ENCODE assay signal across 8 mouse cellular contexts in genomic region chr1:89195827-89196712, GRCm38 (mm10).
DNase-seq lines count a peak whose midpoint lies in the region; ATAC-seq and TF ChIP-seq lines count a peak whose summit lies in the region.

No protein-coding gene starts in this region.

- H3K4me1 ChIP-seq in forebrain, postnatal 0 days (ENCODE audit: insufficient read depth), result no peaks in the 10 kb centered on the region

- TF ChIP-seq CTCF in forebrain, postnatal 0 days (IDR thresholded peaks at IDR 0.05; ENCODE audit: low read depth), result peak; percentile 90
- TF ChIP-seq CTCF in layer of hippocampus, adult 2 months (conservative IDR thresholded peaks at IDR 0.05), result peak; percentile 81

- H3K27me3 ChIP-seq in forebrain, postnatal 0 days (ENCODE audit: insufficient read depth, low read length), result no peaks in the 10 kb centered on the region

- no peak overlapping the region for H3K4me2 ChIP-seq in forebrain, postnatal 0 days (ENCODE audit: low read depth)

- no peak overlapping the region for H3K9ac ChIP-seq in forebrain, postnatal 0 days

- no peak overlapping the region for H3K4me3 ChIP-seq in forebrain, postnatal 0 days (ENCODE audit: low read depth, low read length)
- H3K4me3 ChIP-seq in layer of hippocampus, adult 2 months, result no peak overlapping the region

- 38% methylated on average over 12 of the region's 12 CpGs for WGBS in forebrain, postnatal 0 days

- no peaks in the 10 kb centered on the region for H3K36me3 ChIP-seq in forebrain, postnatal 0 days (ENCODE audit: insufficient read depth)

- peak; percentile 84 for ATAC-seq in forebrain, postnatal 0 days
- ATAC-seq in hematopoietic stem cell, adult 5-6 weeks (replicated peaks in 1 of 2; ENCODE audit: insufficient read depth in 1 of 2, low FRiP score in 2 of 2, low TSS enrichment in 1 of 2, low read depth in 1 of 2, poor library complexity in 2 of 2, severe bottlenecking in 2 of 2), result peak; percentile 56 to 59; a peak in 3 of 4 replicates
- peak; percentile 62 for ATAC-seq in megakaryocyte, adult 5-6 weeks (ENCODE audit: poor library complexity, severe bottlenecking)
- ATAC-seq in erythroblast, adult 5-6 weeks (replicated peaks; ENCODE audit: low FRiP score, poor library complexity, severe bottlenecking), result no peak

- peak; percentile 54 for DNase-seq in Muller cell, postnatal 12 days (ENCODE audit: inconsistent ontology term)
- peak; percentile 75 for DNase-seq in cerebellum, adult 11-12 months
- DNase-seq in forebrain, postnatal 0 days, result peak; percentile 90
- DNase-seq in layer of hippocampus, adult 2 months (ENCODE audit: low spot score in 2 of 2), result peak; percentile 72 to 87
- DNase-seq in right cerebral cortex, postnatal 10 days (ENCODE audit: low spot score in 2 of 2), result peak; percentile 88 to 93

- no peak overlapping the region for H3K27ac ChIP-seq in forebrain, postnatal 0 days (ENCODE audit: low read depth, low read length)
- H3K27ac ChIP-seq in layer of hippocampus, adult 2 months, result no peak overlapping the region

- H3K9me3 ChIP-seq in forebrain, postnatal 0 days (ENCODE audit: low read length), result no peaks in the 10 kb centered on the region
